Mouse (Mus musculus): ENCODE measurements at regions not wholly inside any gene's neighbourhood (a gene's known extent, or its start where the extent isn't known, plus 50 kb on each side); places are given as distances from the start of the nearest gene placed in this dataset.

- TF ChIP-seq POLR2A (IDR thresholded peaks at IDR 0.05; ENCODE audit: low read depth, low read length) (no peak), CTCF (conservative IDR thresholded peaks at IDR 0.05; ENCODE audit: insufficient read depth, insufficient read length, low read depth, low read length) (no peak)
Measured at GRCm38 (mm10) chr1:177337756-177338155, 79.8 kb upstream of the Akt3 start.

Data from kidney, adult 2 months (tissue).